Mouse (Mus musculus) CH12.LX (cell line): ENCODE measurements around the gene Hbb-y. TPM values are rescaled to one million over a fixed set of nuclear protein-coding genes. Genes with fewer than 3 reads are reported as not detected.

Source experiments
- DNase-seq: peaks from one replicate; pipeline ENCODE4 v3.0.0-alpha.2; 2013; ENCODE audit errors: extremely low read depth
- H3K27ac ChIP-seq: 2 replicates; pipeline ENCODE4 v1.5.1; 2012; ENCODE audit warnings: low read depth, mild to moderate bottlenecking, control low read depth, moderate library complexity; ENCODE audit not compliant: insufficient read depth
- H3K27me3 ChIP-seq: replicated peaks from 2 replicates; pipeline ENCODE3; 2012; ENCODE audit warnings: inconsistent platforms
- H3K36me3 ChIP-seq, 2 experiments: replicated peaks in 1 of 2; 2 replicates each; pipeline versions ENCODE3 to v1.6.1; 2012; ENCODE audit warnings: inconsistent platforms in 1 of 2, low read length in 1 of 2, mild to moderate bottlenecking in 1 of 2, mixed read lengths in 1 of 2, moderate library complexity in 1 of 2; ENCODE audit not compliant: control insufficient read depth in 1 of 2, insufficient read depth in 1 of 2
- H3K4me1 ChIP-seq, 2 experiments: 2 replicates each; pipeline ENCODE4 v1.6.1; 2012; ENCODE audit warnings: inconsistent platforms in 1 of 2, moderate library complexity in 1 of 2; ENCODE audit not compliant: insufficient read depth in 2 of 2, control insufficient read depth in 1 of 2
- H3K4me2 ChIP-seq: 2 replicates; pipeline ENCODE4 v1.6.1; 2012; ENCODE audit warnings: low read depth, mild to moderate bottlenecking, control low read depth; ENCODE audit not compliant: poor library complexity, insufficient read depth, severe bottlenecking
- H3K4me3 ChIP-seq, 3 experiments: fragments of 150-350 bp in 1 of 3; sonication (generic) in 1 of 3; replicated peaks in 1 of 3; 2 replicates each; pipeline versions ENCODE3 to v1.5.1; 2011 to 2012; ENCODE audit warnings: low read depth in 2 of 3, low read length in 2 of 3, mild to moderate bottlenecking in 2 of 3, moderate library complexity in 2 of 3, control low read depth in 1 of 3, improper control_type of control experiment in 1 of 3, inconsistent platforms in 1 of 3, mixed read lengths in 1 of 3; ENCODE audit not compliant: poor library complexity in 1 of 3
- H3K79me2 ChIP-seq: replicated peaks from 2 replicates; pipeline ENCODE4 v1.6.1; 2012; ENCODE audit warnings: mild to moderate bottlenecking, moderate library complexity; ENCODE audit not compliant: control insufficient read depth, poor library complexity, insufficient read depth, severe bottlenecking; ENCODE audit errors: extremely low read depth
- H3K9ac ChIP-seq: 2 replicates; pipeline ENCODE4 v1.6.1; 2012; ENCODE audit warnings: low read depth, mild to moderate bottlenecking, control low read depth, moderate library complexity; ENCODE audit not compliant: insufficient read depth
- H3K9me3 ChIP-seq: replicated peaks from 2 replicates; pipeline ENCODE3; 2012; ENCODE audit warnings: low read length, inconsistent platforms, mixed read lengths
- CHD1 ChIP-seq: IDR thresholded peaks from 2 replicates; pipeline ENCODE4 v1.6.1; 2012; ENCODE audit warnings: low read depth, low read length, improper control_type of control experiment, inconsistent platforms
- CHD2 ChIP-seq: IDR thresholded peaks from 2 replicates; pipeline ENCODE4 v1.6.1; 2011; ENCODE audit warnings: low read length, improper control_type of control experiment
- CTCF ChIP-seq, 2 experiments: IDR thresholded peaks in 1 of 2; conservative IDR thresholded peaks in 1 of 2; 2 replicates each; pipeline ENCODE4 v1.5.1; 2011 to 2012; ENCODE audit warnings: low read depth in 2 of 2, low read length in 2 of 2, improper control_type of control experiment in 1 of 2, inconsistent platforms in 1 of 2, mild to moderate bottlenecking in 1 of 2, moderate library complexity in 1 of 2
- E2F4 ChIP-seq: IDR thresholded peaks from 2 replicates; pipeline ENCODE4 v1.6.1; 2011; ENCODE audit warnings: low read depth, low read length, improper control_type of control experiment; ENCODE audit not compliant: insufficient replicate concordance
- EP300 ChIP-seq: IDR thresholded peaks from 2 replicates; pipeline ENCODE4 v1.6.1; 2011; ENCODE audit warnings: low read length, improper control_type of control experiment
- ETS1 ChIP-seq: conservative IDR thresholded peaks from 2 replicates; pipeline ENCODE4 v1.6.1; 2012; ENCODE audit warnings: low read depth, mild to moderate bottlenecking, inconsistent platforms, low read length, improper control_type of control experiment, moderate library complexity
- GABPA ChIP-seq: IDR thresholded peaks from 2 replicates; pipeline ENCODE4 v1.6.1; 2012; ENCODE audit warnings: low read depth, low read length, improper control_type of control experiment, inconsistent platforms; ENCODE audit not compliant: insufficient replicate concordance
- HCFC1 ChIP-seq: IDR thresholded peaks from 2 replicates; pipeline ENCODE4 v1.6.1; 2012; ENCODE audit warnings: low read depth, mild to moderate bottlenecking, inconsistent platforms, low read length, improper control_type of control experiment
- IRF4 ChIP-seq: IDR thresholded peaks from 2 replicates; pipeline ENCODE4 v1.6.1; 2014; ENCODE audit warnings: low read depth, mild to moderate bottlenecking, inconsistent platforms, low read length, improper control_type of control experiment
- JUND ChIP-seq: conservative IDR thresholded peaks from 2 replicates; pipeline ENCODE4 v1.6.1; 2011; ENCODE audit warnings: low read depth, low read length, improper control_type of control experiment
- MAFK ChIP-seq: IDR thresholded peaks from 2 replicates; pipeline ENCODE4 v1.6.1; 2011; ENCODE audit warnings: low read length, improper control_type of control experiment; ENCODE audit not compliant: insufficient replicate concordance
- MAZ ChIP-seq: IDR thresholded peaks from 2 replicates; pipeline ENCODE4 v1.6.1; 2012; ENCODE audit warnings: low read depth, mild to moderate bottlenecking, inconsistent platforms, low read length, improper control_type of control experiment, moderate library complexity
- MEF2A ChIP-seq: IDR thresholded peaks from 2 replicates; pipeline ENCODE4 v1.6.1; 2014; ENCODE audit warnings: low read depth, mild to moderate bottlenecking, inconsistent platforms, low read length, improper control_type of control experiment, borderline replicate concordance
- MYC ChIP-seq: IDR thresholded peaks from 2 replicates; pipeline ENCODE4 v1.6.1; 2011; ENCODE audit warnings: low read depth, mild to moderate bottlenecking, improper control_type of control experiment, low read length
- NELFE ChIP-seq: IDR thresholded peaks from 2 replicates; pipeline ENCODE4 v1.6.1; 2011; ENCODE audit warnings: low read depth, low read length, improper control_type of control experiment
- PAX5 ChIP-seq: IDR thresholded peaks from 2 replicates; pipeline ENCODE4 v1.6.1; 2012; ENCODE audit warnings: low read length, inconsistent platforms, mixed read lengths
- RAD21 ChIP-seq: IDR thresholded peaks from 2 replicates; pipeline ENCODE4 v1.6.1; 2011; ENCODE audit warnings: low read depth, mild to moderate bottlenecking, low read length, improper control_type of control experiment, moderate library complexity
- SMC3 ChIP-seq: IDR thresholded peaks from 2 replicates; pipeline ENCODE4 v1.6.1; 2011; ENCODE audit warnings: low read depth, low read length, improper control_type of control experiment
- TBP ChIP-seq: conservative IDR thresholded peaks from 2 replicates; pipeline ENCODE4 v1.6.1; 2011; ENCODE audit warnings: low read depth, low read length, improper control_type of control experiment
- TCF12 ChIP-seq: IDR thresholded peaks from 2 replicates; pipeline ENCODE4 v1.6.1; 2014; ENCODE audit warnings: low read depth, mild to moderate bottlenecking, inconsistent platforms, low read length, improper control_type of control experiment
- UBTF ChIP-seq: IDR thresholded peaks from 2 replicates; pipeline ENCODE4 v1.6.1; 2012; ENCODE audit warnings: low read depth, mild to moderate bottlenecking, inconsistent platforms, low read length, improper control_type of control experiment, moderate library complexity
- ZC3H11A ChIP-seq: IDR thresholded peaks from 2 replicates; pipeline ENCODE4 v1.6.1; 2012; ENCODE audit warnings: low read depth, mild to moderate bottlenecking, inconsistent platforms, low read length, improper control_type of control experiment
- ZKSCAN1 ChIP-seq: IDR thresholded peaks from 2 replicates; pipeline ENCODE4 v1.6.1; 2012; ENCODE audit warnings: low read depth, inconsistent platforms, low read length, improper control_type of control experiment, borderline replicate concordance
- ZMIZ1 ChIP-seq: IDR thresholded peaks from 2 replicates; pipeline ENCODE4 v1.6.1; 2012; ENCODE audit warnings: low read depth, mild to moderate bottlenecking, inconsistent platforms, low read length, improper control_type of control experiment
- ZNF384 ChIP-seq: IDR thresholded peaks from 2 replicates; pipeline ENCODE4 v1.6.1; 2012; ENCODE audit warnings: low read depth, low read length, improper control_type of control experiment, inconsistent platforms
- dilution Hi-C: fragments of 300-500 bp; cut with MboI; formaldehyde crosslinking; loops from 2 replicates; pipeline ENCODE4 v1.14.3; 2020; ENCODE audit warnings: low sequenced_read_pairs; ENCODE audit not compliant: extremely low pct_unique_long_range_greater_than_20kb, extremely low pct_ligation_motif_present
- in situ Hi-C: fragments of 300-500 bp; cut with MboI; formaldehyde crosslinking; loops from 3 replicates; pipeline ENCODE4 v1.14.3; 2019; ENCODE audit warnings: low sequenced_read_pairs, low pct_ligation_motif_present, low pct_unique_long_range_greater_than_20kb, mixed read lengths
- polyA plus RNA-seq: library from polyadenylated mRNA; unstranded; fragments of >175 nt; gene quantifications from 2 replicates; pipeline ENCODE4 v1.2.1, GENCODE M21; 2012; ENCODE audit warnings: low read depth; ENCODE audit not compliant: insufficient read length
- total RNA-seq, 2 experiments: library from RNA; depleted of rRNA; stranded (reverse); fragments of 300-350 nt in 1 of 2; fragments of >200 nt in 1 of 2; gene quantifications; 2 replicates each; pipeline ENCODE4 v1.2.3; 2012 to 2014

Gene Hbb-y
- total and polyA plus RNA-seq, 3 experiments = not detected

DNA sequence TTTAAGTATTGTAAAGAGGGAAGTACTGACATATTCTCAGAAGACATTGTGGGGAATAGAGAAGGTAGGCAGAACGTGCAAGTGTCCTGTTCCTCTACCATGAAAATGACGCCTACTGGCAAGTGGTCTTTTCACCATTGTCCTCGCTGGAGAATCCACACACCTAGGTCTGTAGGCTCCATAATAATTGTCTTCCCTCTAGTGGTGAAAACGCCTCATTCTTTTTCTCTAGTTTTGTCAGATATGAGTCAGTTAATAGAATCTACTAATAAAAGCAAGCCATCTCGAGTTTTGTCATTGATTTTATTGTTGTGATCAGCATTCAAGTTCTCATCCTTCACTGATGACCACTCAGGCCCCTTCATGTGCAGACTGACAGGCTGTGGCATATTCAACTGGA is 21.4 kb upstream of the Hbb-y start:
- H3K79me2 ChIP-seq = no peaks in the 10 kb centered on the region
- H3K4me2 ChIP-seq = peak overlapping the region; percentile 45; the same call in 1 of the 2 replicates
- H3K4me1 ChIP-seq = peaks cover 0 to 2% of the 10 kb centered on the region in 2 experiments; a peak in 1 of 4 replicates
- H3K9ac ChIP-seq = no peak overlapping the region; the same call in 1 of the 2 replicates
- TF ChIP-seq CTCF (conservative IDR thresholded peaks at IDR 0.05 in 1 of 2, IDR thresholded peaks at IDR 0.05 in 1 of 2; ENCODE audit: low read depth in 2 of 2, low read length in 2 of 2) = peak; percentile 35 to 59; a peak in 3 of 4 replicates
- TF ChIP-seq MAZ = no peak
- peak; percentile 53 for TF ChIP-seq SMC3
- peak; percentile 42 for TF ChIP-seq RAD21
- TF ChIP-seq CHD2 = no peak
- TF ChIP-seq ZC3H11A = no peak
- H3K27me3 ChIP-seq = no peaks in the 10 kb centered on the region
- no peak overlapping the region for H3K27ac ChIP-seq
- DNase-seq = peak; percentile 47
- no peak overlapping the region for H3K4me3 ChIP-seq
- H3K9me3 ChIP-seq = no peaks in the 10 kb centered on the region
- in situ Hi-C loops = loop anchor here (5.0 kb wide), 1 partner anchor 162 kb away; the partner anchor contains the start of gene Olfr243
- dilution Hi-C loops = no loop called here
- H3K36me3 ChIP-seq = no peaks in the 10 kb centered on the region

DNA sequence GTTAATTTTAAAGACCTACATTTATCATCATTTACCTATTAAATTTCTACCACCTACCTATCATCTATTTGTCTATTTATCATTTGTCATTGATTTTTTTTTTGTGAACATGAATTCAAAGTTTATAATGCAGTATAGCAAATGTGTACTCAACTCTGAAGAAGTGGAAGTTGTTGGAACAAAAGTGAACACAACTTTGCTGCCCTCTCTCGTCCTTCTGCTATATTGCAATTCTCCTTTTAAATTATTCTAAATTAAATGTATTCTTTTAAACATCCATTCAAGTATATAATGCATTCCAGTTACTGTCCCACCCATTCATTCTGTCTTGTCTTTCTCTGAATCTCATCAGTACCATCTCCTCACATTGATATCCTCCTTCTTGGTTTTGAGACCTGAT is 20.0 kb upstream of the Hbb-y start:
- Histone ChIP-seq H3K27me3 (no peaks in the 10 kb centered on the region), H3K36me3 (no peaks in the 10 kb centered on the region), H3K4me1 (peaks cover 0 to 2% of the 10 kb centered on the region in 2 experiments; a peak in 1 of 4 replicates), H3K79me2 (no peaks in the 10 kb centered on the region), H3K9ac (no peak overlapping the region), H3K4me3 (no peak overlapping the region), H3K9me3 (no peaks in the 10 kb centered on the region), H3K27ac (no peak overlapping the region), H3K4me2 (no peak overlapping the region)
- dilution Hi-C loops = no loop called here
- TF ChIP-seq SMC3 = peak; percentile 75
- TF ChIP-seq RAD21 = peak; percentile 86
- TF ChIP-seq E2F4 = no peak
- no peak for TF ChIP-seq CHD2
- TF ChIP-seq ZC3H11A = peak; percentile 17; the same call in 1 of the 2 replicates
- TF ChIP-seq CTCF (conservative IDR thresholded peaks at IDR 0.05 in 1 of 2, IDR thresholded peaks at IDR 0.05 in 1 of 2; ENCODE audit: low read depth in 2 of 2, low read length in 2 of 2) = peak; percentile 10 to 78; a peak in 3 of 4 replicates
- DNase-seq = peak; percentile 31
- in situ Hi-C loops = loop anchor here (5.0 kb wide), 1 partner anchor 161 kb away; the partner anchor contains the start of gene Olfr243

DNA sequence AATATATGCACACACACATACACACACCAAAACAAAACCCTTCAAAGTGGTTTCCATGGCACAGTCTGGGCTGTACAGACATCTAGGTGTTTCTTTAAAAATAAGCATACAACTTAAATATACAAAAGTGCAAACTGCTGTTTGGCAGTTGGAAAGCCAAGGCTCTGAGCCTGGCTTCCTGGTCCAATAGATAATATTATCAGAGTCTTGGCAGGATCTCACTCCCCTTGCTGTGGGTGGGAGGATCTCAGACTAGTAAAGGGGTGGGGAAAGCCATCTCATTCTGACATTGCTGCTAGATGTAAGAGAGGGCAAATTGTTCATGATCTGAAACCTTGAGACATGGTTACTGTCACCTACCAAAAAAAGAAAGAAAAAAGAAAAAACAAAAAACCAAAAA is 17.7 kb upstream of the Hbb-y start:
- Histone ChIP-seq H3K9me3 (no peaks in the 10 kb centered on the region), H3K4me3 (no peak overlapping the region), H3K9ac (no peak overlapping the region), H3K27ac (no peak overlapping the region), H3K36me3 (no peaks in the 10 kb centered on the region), H3K4me1 (peaks cover 0 to 2% of the 10 kb centered on the region in 2 experiments; a peak in 1 of 4 replicates), H3K4me2 (no peak overlapping the region), H3K79me2 (no peaks in the 10 kb centered on the region), H3K27me3 (no peaks in the 10 kb centered on the region)
- dilution Hi-C loops (no loop called here), in situ Hi-C loops (loop anchor here (5.0 kb wide), 1 partner anchor 158 kb away; the partner anchor contains the start of gene Olfr243)
- TF ChIP-seq UBTF (no peak), CTCF (conservative IDR thresholded peaks at IDR 0.05 in 1 of 2, IDR thresholded peaks at IDR 0.05 in 1 of 2; ENCODE audit: low read depth in 2 of 2, low read length in 2 of 2) (no peak), MYC (no peak), PAX5 (no peak), MEF2A (no peak), EP300 (no peak), ZNF384 (no peak), CHD1 (no peak), GABPA (no peak), ZKSCAN1 (no peak), RAD21 (no peak), HCFC1 (no peak), ZMIZ1 (no peak), JUND (no peak), MAFK (no peak), NELFE (no peak), IRF4 (no peak), TCF12 (no peak), ETS1 (no peak), TBP (no peak)
- no peak for DNase-seq
